Mouse (Mus musculus): Measurements from ENCODE around the gene Hoxb9.

GRCm38 (mm10) chr11:96280399-96281378, 9.4 kb downstream of the Hoxb9 start:
- TF ChIP-seq CHD2 (IDR thresholded peaks at IDR 0.05; ENCODE audit: low read depth, low read length), result no peak
- TF ChIP-seq HCFC1 (IDR thresholded peaks at IDR 0.05; ENCODE audit: borderline replicate concordance, insufficient read depth, low read length), result no peak
- TF ChIP-seq MAFK (IDR thresholded peaks at IDR 0.05; ENCODE audit: insufficient read depth, low read depth, low read length), result no peak

All from ES-E14 (cell line).